Comparison of ENCODE assay signal across 7 mouse cellular contexts in the genomic region with DNA sequence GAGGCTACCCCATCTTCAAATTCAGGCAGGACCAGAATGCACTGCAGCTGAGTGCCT. TPM values are rescaled to one million over a fixed set of nuclear protein-coding genes. Genes with fewer than 3 reads are reported as not detected.
DNase-seq lines count a peak whose midpoint lies in the region; ATAC-seq and TF ChIP-seq lines count a peak whose summit lies in the region.

TSS of gene BC029722 (minus strand) at position 35 of the 57 bp plus-strand sequence.

- H3K36me3 ChIP-seq in C2C12 (ENCODE audit: control insufficient read depth, insufficient read depth), result peaks cover 55% of the 10 kb centered on the region
- H3K36me3 ChIP-seq in E14TG2a.4 (ENCODE audit: insufficient read depth, low read length), result peaks cover 56% of the 10 kb centered on the region
- peaks cover 51% of the 10 kb centered on the region for H3K36me3 ChIP-seq in forebrain, embryonic 14.5 days (ENCODE audit: control insufficient read depth, insufficient read depth, low read length)
- H3K36me3 ChIP-seq in hindbrain, embryonic 12.5 days, result peaks cover 48% of the 10 kb centered on the region
- H3K36me3 ChIP-seq in liver, embryonic 14.5 days (replicated peaks; ENCODE audit: control insufficient read depth, insufficient read depth, low read depth), result peaks cover 23% of the 10 kb centered on the region

- peaks cover 62% of the 10 kb centered on the region for H3K4me1 ChIP-seq in E14TG2a.4 (replicated peaks; ENCODE audit: low read depth, low read length)
- peaks cover 7% of the 10 kb centered on the region for H3K4me1 ChIP-seq in forebrain, embryonic 14.5 days (ENCODE audit: control insufficient read depth, insufficient read depth, low read length)
- H3K4me1 ChIP-seq in hindbrain, embryonic 12.5 days, result peaks cover 22% of the 10 kb centered on the region
- peaks cover 6 to 8% of the 10 kb centered on the region in 2 experiments for H3K4me1 ChIP-seq in liver, embryonic 14.5 days (replicated peaks; ENCODE audit: control insufficient read depth in 2 of 2, insufficient read depth in 2 of 2, low read length in 1 of 2)

- no peak for TF ChIP-seq EP300 in liver, embryonic 14.5 days (IDR thresholded peaks at IDR 0.05; ENCODE audit: low read depth)

- H3K79me2 ChIP-seq in C2C12 (ENCODE audit: control insufficient read depth, insufficient read depth), result peaks cover 56% of the 10 kb centered on the region

- no peaks in the 10 kb centered on the region for H3K27me3 ChIP-seq in C2C12 (ENCODE audit: control insufficient read depth, insufficient read depth, insufficient read length)
- H3K27me3 ChIP-seq in E14TG2a.4 (ENCODE audit: insufficient read depth, low read length), result no peaks in the 10 kb centered on the region
- no peaks in the 10 kb centered on the region for H3K27me3 ChIP-seq in forebrain, embryonic 14.5 days (replicated peaks; ENCODE audit: control insufficient read depth, insufficient read depth, low read length)
- H3K27me3 ChIP-seq in hindbrain, embryonic 12.5 days, result peaks cover 3% of the 10 kb centered on the region; the same call in 1 of the 2 replicates
- no peaks in the 10 kb centered on the region for H3K27me3 ChIP-seq in liver, embryonic 14.5 days (ENCODE audit: control insufficient read depth, insufficient read depth, low read length)

- TF ChIP-seq CTCF in C2C12 (IDR thresholded peaks at IDR 0.05; ENCODE audit: control insufficient read depth, insufficient read depth, insufficient read length) (no peak), E14TG2a.4 (conservative IDR thresholded peaks at IDR 0.05; ENCODE audit: low read length) (no peak)
- TF ChIP-seq CTCF in liver, embryonic 14.5 days (IDR thresholded peaks at IDR 0.05; ENCODE audit: low read depth), result no peak

- peak within 1 kb of the TSS; percentile 70 for H3K27ac ChIP-seq in forebrain, embryonic 14.5 days (ENCODE audit: low read depth, low read length)
- peak within 1 kb of the TSS; percentile 79 for H3K27ac ChIP-seq in hindbrain, embryonic 12.5 days
- H3K27ac ChIP-seq in liver, embryonic 14.5 days, result peak within 1 kb of the TSS; percentile 41

- H3K4me2 ChIP-seq in forebrain, embryonic 14.5 days (ENCODE audit: low read length), result peak within 1 kb of the TSS; percentile 87
- peak within 1 kb of the TSS; percentile 83 for H3K4me2 ChIP-seq in hindbrain, embryonic 12.5 days (replicated peaks)
- peak within 1 kb of the TSS; percentile 99 for H3K4me2 ChIP-seq in liver, embryonic 14.5 days (ENCODE audit: low read depth)

- H3K4me3 ChIP-seq in C2C12 (ENCODE audit: insufficient read depth, poor library complexity, severe bottlenecking) (peak within 1 kb of the TSS; percentile 54), E14TG2a.4 (replicated peaks; ENCODE audit: low read length) (peak within 1 kb of the TSS; percentile 90)
- H3K4me3 ChIP-seq in forebrain, embryonic 14.5 days (ENCODE audit: low read depth, low read length), result peak within 1 kb of the TSS; percentile 48
- H3K4me3 ChIP-seq in hindbrain, embryonic 12.5 days, result peak within 1 kb of the TSS; percentile 50
- peak within 1 kb of the TSS; percentile 82 to 93 for H3K4me3 ChIP-seq in liver, embryonic 14.5 days (ENCODE audit: insufficient read depth in 1 of 2, low read depth in 2 of 2, low read length in 2 of 2)

- peaks cover 29% of the 10 kb centered on the region for H3K79me3 ChIP-seq in C2C12 (ENCODE audit: low read depth)

- no peak for ATAC-seq in forebrain, embryonic 14.5 days
- no peak for ATAC-seq in hindbrain, embryonic 12.5 days (ENCODE audit: low FRiP score)
- ATAC-seq in liver, embryonic 14.5 days (ENCODE audit: insufficient read depth), result no peak

- peak within 1 kb of the TSS; percentile 96 for H3ac ChIP-seq in C2C12 (ENCODE audit: control insufficient read depth, insufficient read length, low read depth)

- H3K9ac ChIP-seq in forebrain, embryonic 14.5 days (ENCODE audit: low read length), result peak within 1 kb of the TSS; percentile 80
- H3K9ac ChIP-seq in hindbrain, embryonic 12.5 days, result peak within 1 kb of the TSS; percentile 83
- peak within 1 kb of the TSS; percentile 86 for H3K9ac ChIP-seq in liver, embryonic 14.5 days (replicated peaks)

- no peaks in the 10 kb centered on the region for H3K9me3 ChIP-seq in E14TG2a.4 (ENCODE audit: low read length)
- H3K9me3 ChIP-seq in forebrain, embryonic 14.5 days (replicated peaks; ENCODE audit: control insufficient read depth, low read length), result no peaks in the 10 kb centered on the region
- H3K9me3 ChIP-seq in hindbrain, embryonic 12.5 days (replicated peaks), result no peaks in the 10 kb centered on the region
- no peaks in the 10 kb centered on the region for H3K9me3 ChIP-seq in liver, embryonic 14.5 days (ENCODE audit: control insufficient read depth, low read length)

- DNase-seq in forebrain, embryonic 14.5 days (ENCODE audit: low spot score), result no peak
- no peak for DNase-seq in liver, embryonic 14.5 days (ENCODE audit: low read depth in 3 of 3, low spot score in 3 of 3)
- DNase-seq in ovary, postnatal 14 days (ENCODE audit: low spot score), result no peak
- DNase-seq in cerebellum, adult 11 months, result no peak

TF ChIP-seq in C2C12, 6 proteins besides CTCF, POLR2A, EP300 and RAD21:
- TF ChIP-seq MYOD1 (IDR thresholded peaks at IDR 0.05; ENCODE audit: control insufficient read depth, insufficient read length, low read depth), result no peak
- TF ChIP-seq MAX (IDR thresholded peaks at IDR 0.05), result no peak
- TF ChIP-seq FOSL1 (IDR thresholded peaks at IDR 0.05; ENCODE audit: insufficient read depth, low read length, poor library complexity, severe bottlenecking), result no peak
- TF ChIP-seq CEBPB (IDR thresholded peaks at IDR 0.05; ENCODE audit: low read depth), result no peak
- no peak for TF ChIP-seq MYOG (IDR thresholded peaks at IDR 0.05; ENCODE audit: control insufficient read depth, extremely low read depth, insufficient read length)
- no peak for TF ChIP-seq USF1 (IDR thresholded peaks at IDR 0.05; ENCODE audit: low read depth)

RNA-seq across cellular contexts. Expression of gene BC029722, which starts in this region (rescaled TPM):
- polyA plus RNA-seq in C2C12 (2012; fragmentation: generic; extraction: Trizol), result 32.9 TPM
- polyA plus RNA-seq in forebrain, embryonic 14.5 days (2014; fragmentation: Nextera tagmentation; extraction: Ambion mirVana), result 21.9 and 24.0 TPM in 2 replicates
- 17.1 and 17.3 TPM in 2 replicates for polyA plus RNA-seq in hindbrain, embryonic 12.5 days (2016; fragmentation: Nextera tagmentation; extraction: Ambion mirVana)
- 3.7 and 5.0 TPM in 2 replicates for polyA plus RNA-seq in liver, embryonic 14.5 days (2012; rRNA removed)
- polyA plus RNA-seq in liver, embryonic 14.5 days (2014; fragmentation: Nextera tagmentation; extraction: Ambion mirVana), result 2.6 and 2.7 TPM in 2 replicates
